ENCODE assay signal across 16 mouse cellular contexts in the genomic region with DNA sequence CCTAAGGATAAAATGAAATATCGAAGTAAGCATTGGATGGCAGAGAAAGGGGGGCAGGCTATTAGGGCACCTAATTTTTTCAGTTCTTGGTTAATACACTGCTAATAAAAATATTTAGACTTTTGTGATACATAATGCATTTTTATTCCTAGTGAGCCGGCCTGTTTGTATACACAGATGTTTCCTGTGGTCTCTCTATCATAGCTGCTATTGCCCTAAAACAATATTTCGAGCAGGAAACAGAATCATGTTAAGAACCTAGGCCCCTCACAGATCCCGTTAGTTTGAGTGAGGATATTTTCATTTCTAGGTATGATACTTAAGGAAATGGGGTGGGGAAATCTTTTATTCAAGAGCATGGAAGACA. TPM values are rescaled to one million over a fixed set of nuclear protein-coding genes. Genes with fewer than 3 reads are reported as not detected.
"Had no signal": no experiment of that assay in that cellular context is flagged by ENCODE, and none has a peak within 500 bp of the region (broad histone marks: within the 10 kb centered on the region; RNA-seq: fewer than 3 reads in every experiment).

No protein-coding gene starts in this region.

- ATAC-seq: liver, postnatal 0 days; midbrain, embryonic 13.5 days had no signal

- DNase-seq: kidney, adult 18-20 months; kidney, adult 9 months; kidney, postnatal 14 days; kidney, postnatal 4 days; left cerebral cortex, postnatal 4 days; liver, postnatal 0 days; thymus, adult 2 months; thymus, postnatal 14 days; thymus, postnatal 4 days had no signal

- H3K4me1 ChIP-seq: limb, embryonic 12.5 days; limb, embryonic 15.5 days; midbrain, embryonic 13.5 days; neural tube, embryonic 12.5 days had no signal

- H3K4me2 ChIP-seq: limb, embryonic 12.5 days; limb, embryonic 15.5 days; liver, embryonic 11.5 days; midbrain, embryonic 13.5 days; neural tube, embryonic 12.5 days had no signal

- H3K27ac ChIP-seq: limb, embryonic 12.5 days; limb, embryonic 15.5 days; liver, embryonic 14.5 days; macrophage; midbrain, embryonic 13.5 days; neural tube, embryonic 12.5 days had no signal

- H3K4me3 ChIP-seq: limb, embryonic 12.5 days; limb, embryonic 15.5 days; midbrain, embryonic 13.5 days; neural tube, embryonic 12.5 days had no signal

- H3K9me3 ChIP-seq: limb, embryonic 12.5 days; limb, embryonic 15.5 days; midbrain, embryonic 13.5 days; neural tube, embryonic 12.5 days had no signal

- H3K36me3 ChIP-seq: limb, embryonic 12.5 days; limb, embryonic 15.5 days; midbrain, embryonic 13.5 days; neural tube, embryonic 12.5 days had no signal

- H3K9ac ChIP-seq: limb, embryonic 12.5 days; limb, embryonic 15.5 days; liver, embryonic 14.5 days; liver, postnatal 0 days; midbrain, embryonic 13.5 days; neural tube, embryonic 12.5 days had no signal

RNA-seq across cellular contexts. Expression of a gene that starts 17.4 kb away (rescaled TPM):
- polyA plus RNA-seq: macrophage had no signal
